Mouse (Mus musculus) limb, embryonic 14.5 days (tissue): ENCODE data around the gene Myrfl. TPM values are rescaled to one million over a fixed set of nuclear protein-coding genes. Genes with fewer than 3 reads are reported as not detected.

Source experiments
- ATAC-seq: fragments of 200-750 bp; cut with Nextera tagmentation; 2 replicates; pipeline ENCODE4 v1.8.0; 2017; ENCODE audit warnings: low read depth, moderate number of reproducible peaks, moderate TSS enrichment; ENCODE audit not compliant: low FRiP score
- DNase-seq: peaks from one replicate; pipeline ENCODE4 v3.0.0-alpha.2; 2015; ENCODE audit warnings: low spot score
- H3K27ac ChIP-seq: fragments of 300-500 bp; sonication (generic); replicated peaks from 2 replicates; pipeline ENCODE4 v1.5.1; 2014; ENCODE audit warnings: low read depth, mild to moderate bottlenecking, low read length, moderate library complexity, mixed read lengths
- H3K27me3 ChIP-seq: fragments of 300-500 bp; sonication (generic); 2 replicates; pipeline ENCODE4 v1.6.1; 2014; ENCODE audit warnings: low read length, mixed read lengths; ENCODE audit not compliant: control insufficient read depth, insufficient read depth
- H3K36me3 ChIP-seq: fragments of 300-500 bp; sonication (generic); 2 replicates; pipeline ENCODE4 v1.6.1; 2014; ENCODE audit warnings: mild to moderate bottlenecking, low read length, moderate library complexity, mixed read lengths; ENCODE audit not compliant: control insufficient read depth, insufficient read depth
- H3K4me1 ChIP-seq: fragments of 300-500 bp; sonication (generic); 2 replicates; pipeline ENCODE4 v1.6.1; 2014; ENCODE audit warnings: antibody characterized with exemption, low read length, mixed read lengths; ENCODE audit not compliant: control insufficient read depth, insufficient read depth
- H3K4me2 ChIP-seq: fragments of 300-500 bp; sonication (generic); replicated peaks from 2 replicates; pipeline ENCODE4 v1.6.1; 2014; ENCODE audit warnings: low read depth, mild to moderate bottlenecking, low read length, moderate library complexity; ENCODE audit not compliant: severe bottlenecking
- H3K4me3 ChIP-seq: fragments of 300-500 bp; sonication (generic); replicated peaks from 2 replicates; pipeline ENCODE4 v1.5.1; 2014; ENCODE audit warnings: low read length
- H3K9ac ChIP-seq: fragments of 300-500 bp; sonication (generic); 2 replicates; pipeline ENCODE4 v1.6.1; 2014; ENCODE audit warnings: mild to moderate bottlenecking, low read depth, low read length, moderate library complexity; ENCODE audit not compliant: severe bottlenecking
- H3K9me3 ChIP-seq: fragments of 300-500 bp; sonication (generic); 2 replicates; pipeline ENCODE4 v1.6.1; 2016; ENCODE audit warnings: low read length; ENCODE audit not compliant: control insufficient read depth
- POLR2A ChIP-seq: fragments of 200-500 bp; IDR thresholded peaks from 2 replicates; pipeline ENCODE4 v1.8.0; 2012; ENCODE audit warnings: inconsistent platforms, mild to moderate bottlenecking, moderate library complexity, borderline replicate concordance; ENCODE audit not compliant: insufficient read depth, insufficient read length; ENCODE audit errors: extremely low read depth
- WGBS: fragments of 180-500 bp; shearing (Covaris S2); extraction: QIAGEN DNeasy Blood & Tissue Kit; methylation state at CpG from one replicate; pipeline ENCODE4 v1.1.7; 2014; 5-methylcytosine and 5-hydroxymethylcytosine counted together
- polyA plus RNA-seq, 2 experiments: library from polyadenylated mRNA; depleted of rRNA in 1 of 2; stranded (reverse) in 1 of 2; unstranded in 1 of 2; fragments of >200 nt; fragmentation: Nextera tagmentation in 1 of 2; extraction: Ambion mirVana in 1 of 2; gene quantifications; 2 replicates each; pipeline versions ENCODE4 v1.2.1 to v1.2.3; 2012 to 2014

Gene Myrfl
- polyA plus RNA-seq, 2 experiments, result 0.07 to 0.18 TPM

- no peaks in the 10 kb centered on the region for H3K9me3 ChIP-seq
- WGBS, result 91% methylated on average over 8 of the region's 8 CpGs
- H3K36me3 ChIP-seq, result peaks cover 37% of the 10 kb centered on the region
- H3K4me3 ChIP-seq, result no peak overlapping the region
- no peak for DNase-seq
- H3K27ac ChIP-seq, result no peak overlapping the region
- no peak overlapping the region for H3K4me2 ChIP-seq
- H3K9ac ChIP-seq, result no peak overlapping the region
- no peaks in the 10 kb centered on the region for H3K4me1 ChIP-seq
- TF ChIP-seq POLR2A, result no peak
- no peak for ATAC-seq
- H3K27me3 ChIP-seq, result no peaks in the 10 kb centered on the region
Observed at GRCm38 (mm10) chr10:116920641-116921040, 23.9 kb upstream of the Myrfl start.

- no peaks in the 10 kb centered on the region for H3K4me1 ChIP-seq
- H3K4me3 ChIP-seq, result no peak overlapping the region
- no peak overlapping the region for H3K9ac ChIP-seq
- H3K4me2 ChIP-seq, result no peak overlapping the region
- H3K36me3 ChIP-seq, result peaks cover 44% of the 10 kb centered on the region
- no peak overlapping the region for H3K27ac ChIP-seq
- H3K9me3 ChIP-seq, result no peaks in the 10 kb centered on the region
- no peaks in the 10 kb centered on the region for H3K27me3 ChIP-seq
- WGBS, result 84% methylated on average over 25 of the region's 25 CpGs
- ATAC-seq (no peak), DNase-seq (no peak)
- TF ChIP-seq POLR2A, result no peak
Observed at GRCm38 (mm10) chr10:116919368-116920317, 22.9 kb upstream of the Myrfl start.

- ATAC-seq (no peak), DNase-seq (no peak)
- H3K4me2 ChIP-seq, result no peak overlapping the region
- no peak for TF ChIP-seq POLR2A
- H3K4me3 ChIP-seq, result no peak overlapping the region
- H3K4me1 ChIP-seq, result no peaks in the 10 kb centered on the region
- H3K27me3 ChIP-seq, result no peaks in the 10 kb centered on the region
- H3K9ac ChIP-seq, result no peak overlapping the region
- peaks cover 54% of the 10 kb centered on the region for H3K36me3 ChIP-seq
- WGBS, result 68% methylated on average over 8 of the region's 8 CpGs
- H3K27ac ChIP-seq, result no peak overlapping the region
- H3K9me3 ChIP-seq, result no peaks in the 10 kb centered on the region
Observed at GRCm38 (mm10) chr10:116916581-116916980, 19.9 kb upstream of the Myrfl start.

GRCm38 (mm10) chr10:116915286-116915685 is 18.6 kb upstream of the Myrfl start:
- no peak overlapping the region for H3K27ac ChIP-seq
- H3K27me3 ChIP-seq, result no peaks in the 10 kb centered on the region
- H3K4me1 ChIP-seq, result no peaks in the 10 kb centered on the region
- H3K9me3 ChIP-seq, result no peaks in the 10 kb centered on the region
- H3K36me3 ChIP-seq, result peaks cover 63% of the 10 kb centered on the region
- no peak overlapping the region for H3K9ac ChIP-seq
- 93% methylated on average over 8 of the region's 8 CpGs for WGBS
- H3K4me3 ChIP-seq, result no peak overlapping the region
- H3K4me2 ChIP-seq, result no peak overlapping the region
- ATAC-seq (no peak), DNase-seq (no peak)
- TF ChIP-seq POLR2A, result no peak

GRCm38 (mm10) chr10:116914586-116914985 is 17.9 kb upstream of the Myrfl start:
- no peak for DNase-seq
- Histone ChIP-seq H3K9me3 (no peaks in the 10 kb centered on the region), H3K9ac (no peak overlapping the region), H3K4me2 (no peak overlapping the region), H3K36me3 (peaks cover 69% of the 10 kb centered on the region), H3K4me3 (no peak overlapping the region), H3K4me1 (no peaks in the 10 kb centered on the region), H3K27me3 (no peaks in the 10 kb centered on the region), H3K27ac (no peak overlapping the region)
- no peak for TF ChIP-seq POLR2A
- 89% methylated on average over 9 of the region's 9 CpGs for whole genome bisulfite sequencing
- ATAC-seq, result no peak
